ENCODE assay signal across 8 mouse cellular contexts in genomic region chr6:88874868-88875508, GRCm38 (mm10). TPM values are rescaled to one million over a fixed set of nuclear protein-coding genes. Genes with fewer than 3 reads are reported as not detected.
DNase-seq lines count a peak whose midpoint lies in the region; ATAC-seq and TF ChIP-seq lines count a peak whose summit lies in the region.

Podxl2 (minus strand) TSS chr6:88875044.

- peak within 1 kb of the TSS; percentile 97 for H3K27ac ChIP-seq in hindbrain, postnatal 0 days

- peak within 1 kb of the TSS; percentile 94 for H3K9ac ChIP-seq in hindbrain, postnatal 0 days (replicated peaks; ENCODE audit: low read length)

- DNase-seq in adrenal gland, postnatal 10 days, result peak; percentile 88
- DNase-seq in embryo, embryonic 10 days (ENCODE audit: low spot score), result peak; percentile 88
- peak; percentile 85 for DNase-seq in gastrocnemius, postnatal 14 days
- DNase-seq in hindbrain, postnatal 0 days (ENCODE audit: low spot score), result peak; percentile 95
- DNase-seq in left cerebral cortex, postnatal 14 days (ENCODE audit: low spot score in 2 of 2), result peak; percentile 78 to 87
- peak; percentile 80 to 81 for DNase-seq in right cerebral cortex, postnatal 36 days (ENCODE audit: low spot score in 2 of 2)
- DNase-seq in T-cell, adult 2 months (ENCODE audit: low spot score), result no peak

- intact Hi-C loops in gastrocnemius, postnatal 14 days (cut with DNase I; ENCODE audit: low total_unique reads), result no loop called here
- intact Hi-C loops in left cerebral cortex, postnatal 14 days (cut with DNase I), result no loop called here

- H3K4me3 ChIP-seq in hindbrain, postnatal 0 days (ENCODE audit: low read length), result peak within 1 kb of the TSS; percentile 81

- peaks cover 4% of the 10 kb centered on the region; the same call in 1 of the 2 replicates for H3K4me1 ChIP-seq in hindbrain, postnatal 0 days (ENCODE audit: insufficient read depth, low read length)

- WGBS in hindbrain, postnatal 0 days, result 7% methylated on average over 54 of the region's 63 CpGs

- no peaks in the 10 kb centered on the region for H3K27me3 ChIP-seq in hindbrain, postnatal 0 days (ENCODE audit: insufficient read depth, low read length)

- no peak for TF ChIP-seq CTCF in hindbrain, postnatal 0 days (IDR thresholded peaks at IDR 0.05; ENCODE audit: low read depth)

- peak within 1 kb of the TSS; percentile 71 for H3K4me2 ChIP-seq in hindbrain, postnatal 0 days (ENCODE audit: low read depth, low read length)

- ATAC-seq in hindbrain, postnatal 0 days, result peak; percentile 79
- ATAC-seq in megakaryocyte progenitor cell, adult 5-6 weeks (replicated peaks; ENCODE audit: poor library complexity), result peak; percentile 73

- H3K36me3 ChIP-seq in hindbrain, postnatal 0 days (ENCODE audit: insufficient read depth, low read length), result no peaks in the 10 kb centered on the region

- H3K9me3 ChIP-seq in hindbrain, postnatal 0 days (ENCODE audit: low read length), result no peaks in the 10 kb centered on the region

RNA-seq across cellular contexts. Expression of gene Podxl2, which starts in this region (rescaled TPM):
- 10 to 100 TPM; 27.8 to 28.3 TPM for total RNA-seq in adrenal gland, postnatal 10 days (2021)
- 10 to 100 TPM; 47.1 to 54.4 TPM for total RNA-seq in gastrocnemius, postnatal 14 days (2021)
- total RNA-seq in hindbrain, postnatal 0 days (2014; rRNA removed), result 1,247 and 1,290 TPM in 2 replicates
- 675 and 695 TPM in 2 replicates for polyA plus RNA-seq in hindbrain, postnatal 0 days (2015; fragmentation: Nextera tagmentation; extraction: Ambion mirVana)
- total RNA-seq in left cerebral cortex, postnatal 14 days (2021), result 100 to 1,000 TPM; 191 to 243 TPM
- 0.15 TPM in 1 of 2 replicates, not detected in the other for total RNA-seq in megakaryocyte progenitor cell, adult 5-6 weeks (2015)
- 0.41 and 0.92 TPM in 2 replicates for total RNA-seq in megakaryocyte progenitor cell, adult 5-6 weeks (2017)

Comparison
In these comparisons a context has a peak if more than half of its experiments do, and no peak if none do; other contexts are left out.
1. RNA of gene Podxl2 (total RNA-seq): 1,247 to 1,290 TPM in hindbrain, postnatal 0 days, 191 to 243 TPM in left cerebral cortex, postnatal 14 days, 47.1 to 54.4 TPM in gastrocnemius, postnatal 14 days and 27.8 to 28.3 TPM in adrenal gland, postnatal 10 days; 0.15 to 0.92 TPM in megakaryocyte progenitor cell, adult 5-6 weeks; every median in the first group is over 10 times any median in the second.
2. Peak in ATAC-seq in megakaryocyte progenitor cell, adult 5-6 weeks; RNA of the gene not detected or under 1 TPM.